Mouse (Mus musculus): ENCODE measurements around the gene Lrig2.

Lrig2 gene

DNA sequence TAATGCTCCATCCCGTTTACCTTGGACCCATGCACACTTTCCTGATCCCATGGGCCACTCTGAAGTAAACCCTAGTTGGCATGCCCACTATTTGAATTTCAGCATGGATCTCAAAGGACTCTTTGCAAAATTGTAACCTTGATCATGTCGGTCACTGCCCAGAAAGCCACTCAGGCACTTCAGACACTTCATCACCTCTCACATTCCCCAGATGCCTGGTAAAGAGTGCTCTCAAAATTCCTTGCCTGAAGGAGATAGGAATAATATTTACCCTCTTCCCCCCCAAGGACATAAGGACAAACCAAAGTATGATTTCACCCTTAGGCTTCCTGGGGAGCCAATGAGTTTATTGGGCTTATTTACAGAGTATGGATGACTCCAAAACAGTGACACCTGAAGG lies 139.3 kb downstream of the Lrig2 start:
- no peak for DNase-seq (ENCODE audit: low spot score in 2 of 2)

DNA sequence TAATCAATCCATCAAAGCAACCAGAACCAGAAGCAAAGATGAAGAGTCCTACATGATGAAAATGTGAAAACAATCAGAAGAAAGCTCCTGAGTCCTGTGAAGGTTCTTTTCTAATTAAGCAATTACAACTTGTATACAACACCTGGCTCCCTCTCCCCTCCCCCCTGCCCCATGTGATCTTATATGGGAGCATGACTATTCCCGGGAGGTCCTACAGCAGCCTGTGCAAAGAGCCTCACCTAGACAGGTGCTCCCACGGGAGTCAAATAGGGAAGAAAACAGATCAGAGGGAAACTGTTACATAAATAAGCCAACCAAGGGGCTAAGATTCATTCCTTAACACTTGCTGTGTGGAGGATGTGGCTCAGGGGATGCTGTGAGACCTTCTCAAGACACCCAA lies 143.8 kb downstream of the Lrig2 start:
- DNase-seq (ENCODE audit: low spot score in 2 of 2) = no peak

DNA sequence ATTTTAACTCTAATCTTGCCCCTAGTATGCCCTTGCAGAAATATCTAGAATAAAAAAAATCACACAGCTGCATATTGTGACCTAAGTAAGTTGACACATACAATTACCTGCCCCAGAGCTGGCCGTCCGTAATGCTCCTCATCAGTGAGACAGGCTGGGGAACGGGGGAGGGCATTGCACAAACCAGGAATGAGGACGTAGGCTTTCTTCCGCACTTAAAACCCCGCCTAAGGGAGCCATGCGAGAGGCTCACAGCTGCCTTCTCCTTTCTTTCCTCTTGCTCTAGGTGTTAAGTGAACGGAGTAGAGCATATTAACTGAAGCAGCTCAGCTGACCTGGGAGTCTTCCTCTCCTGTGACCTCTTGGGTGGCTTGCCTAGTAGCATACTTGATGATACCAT lies 149.9 kb downstream of the Lrig2 start:
- DNase-seq (ENCODE audit: low spot score in 2 of 2) = no peak

DNA sequence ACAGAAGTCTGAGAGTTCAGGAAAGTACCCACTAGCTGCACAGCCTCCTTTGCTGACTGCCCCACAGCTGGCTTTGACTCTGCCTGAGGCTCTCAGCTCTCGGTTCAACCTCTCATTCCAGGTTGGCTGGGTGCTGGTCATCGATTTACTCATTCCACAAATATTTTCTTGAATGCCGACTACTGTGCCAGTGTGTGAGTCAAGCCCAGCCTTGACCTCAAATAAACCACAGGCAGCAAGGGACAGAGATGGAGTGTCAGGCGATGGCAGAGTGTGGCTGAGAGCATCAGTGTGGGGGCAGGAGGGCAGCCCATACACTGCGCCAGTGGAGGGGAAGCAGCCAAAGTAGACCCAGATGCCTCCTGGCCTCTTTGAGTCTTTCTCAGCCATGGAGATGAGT lies 151.4 kb downstream of the Lrig2 start:
- DNase-seq (ENCODE audit: low spot score in 2 of 2) = no peak

DNA sequence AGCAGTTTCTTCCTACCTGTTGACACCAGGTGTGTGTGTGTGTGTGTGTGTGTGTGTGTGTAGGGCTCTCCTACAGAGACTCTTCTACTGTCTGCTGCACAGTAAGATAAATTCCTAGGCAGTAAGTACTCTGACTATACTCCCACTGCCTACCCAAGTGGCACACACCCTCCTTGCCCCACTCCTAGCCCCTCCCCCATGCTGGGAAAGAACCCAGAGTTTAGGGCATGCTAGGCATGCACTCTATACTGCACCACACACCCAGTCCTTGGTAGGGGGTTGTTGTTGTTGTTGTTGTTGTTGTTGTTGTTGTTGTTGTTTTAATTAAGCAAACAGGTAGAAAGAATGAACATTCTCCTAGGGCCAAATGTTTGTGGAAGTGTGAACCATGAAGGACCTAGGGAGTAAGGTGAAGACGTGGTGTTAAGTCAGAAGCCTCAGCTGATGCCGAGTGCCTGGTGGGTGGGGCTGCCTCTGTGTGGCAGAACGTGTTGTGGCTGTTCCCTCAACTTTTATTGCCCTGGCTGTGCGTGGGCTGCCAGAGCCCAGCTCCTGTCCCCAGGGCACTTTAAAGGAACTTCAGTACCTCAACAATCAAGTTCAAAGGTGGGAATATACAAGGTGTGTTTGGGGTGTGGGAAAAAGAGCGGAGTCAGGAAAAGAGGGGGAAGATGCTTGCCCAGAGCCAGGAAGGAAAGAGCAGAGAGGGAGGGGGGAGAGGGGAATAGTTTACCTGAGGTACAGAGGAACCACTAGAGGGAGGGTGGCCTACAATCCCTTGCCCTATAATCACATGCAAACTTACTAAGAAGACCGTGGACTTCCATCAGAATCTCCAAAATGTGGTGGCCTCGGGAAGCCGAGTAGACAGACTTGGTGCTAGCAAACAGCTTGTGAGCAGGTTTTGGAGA lies 152.2 kb downstream of the Lrig2 start:
- DNase-seq (ENCODE audit: low spot score in 2 of 2) = no peak

DNA sequence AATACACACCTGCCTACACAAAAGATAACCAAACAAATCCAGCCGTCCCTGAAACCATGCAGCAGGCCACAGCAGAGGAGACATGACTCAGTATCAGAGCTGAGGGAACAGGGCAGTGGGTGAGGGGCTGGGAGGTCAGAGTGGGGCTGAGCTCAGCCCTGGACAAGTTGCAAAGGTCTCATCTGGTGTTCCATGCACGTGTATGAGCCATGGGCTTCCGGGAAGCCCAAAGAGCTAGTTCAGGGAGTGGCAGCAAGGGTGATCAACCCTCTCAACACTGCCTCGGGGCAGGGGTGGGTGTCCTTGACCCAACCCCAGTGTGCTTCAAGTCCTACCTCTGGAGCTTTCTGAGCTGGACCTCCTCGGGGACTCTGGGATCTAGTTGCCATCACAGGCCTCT lies 153.0 kb downstream of the Lrig2 start:
- no peak for DNase-seq (ENCODE audit: low spot score in 2 of 2)

DNA sequence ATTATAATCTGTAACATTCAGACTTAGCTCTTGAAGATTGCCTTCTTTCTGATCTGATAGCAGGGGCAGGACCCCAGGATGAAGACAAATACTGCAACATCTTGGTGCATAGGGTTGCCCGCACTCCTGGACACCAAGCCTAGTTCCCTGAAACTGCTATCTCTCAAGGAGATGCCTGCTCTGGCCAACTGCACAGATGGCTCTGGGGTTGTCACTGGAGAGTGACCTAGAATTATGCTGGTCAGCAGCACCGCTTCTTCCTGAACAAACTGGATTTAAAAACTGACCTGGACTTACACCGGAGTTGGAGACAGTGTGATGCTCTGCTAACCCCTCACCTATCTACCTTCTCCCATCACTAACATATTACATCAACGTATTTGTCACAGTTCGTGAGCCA lies 155.6 kb downstream of the Lrig2 start:
- DNase-seq (ENCODE audit: low spot score in 2 of 2) = no peak

DNA sequence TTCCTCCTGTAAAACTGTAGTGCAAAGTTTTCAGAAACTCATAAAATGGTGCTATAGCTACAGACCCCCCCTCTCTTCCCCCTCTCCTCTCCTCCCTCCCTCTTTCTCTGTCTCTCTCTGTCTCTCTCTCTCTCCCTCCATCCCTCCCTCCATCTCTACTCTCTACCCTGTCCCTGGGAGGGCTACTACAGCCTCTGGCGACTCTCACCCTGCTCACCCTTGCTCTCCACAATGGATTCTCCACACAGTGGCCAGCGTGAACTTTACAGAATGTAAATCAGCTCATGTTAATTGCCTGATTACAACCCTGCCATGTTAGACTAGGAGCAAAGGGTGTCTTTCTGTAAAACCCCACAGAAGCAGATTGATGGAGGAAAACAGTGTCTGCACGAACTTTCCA lies 157.8 kb downstream of the Lrig2 start:
- DNase-seq (ENCODE audit: low spot score in 2 of 2) = no peak

DNA sequence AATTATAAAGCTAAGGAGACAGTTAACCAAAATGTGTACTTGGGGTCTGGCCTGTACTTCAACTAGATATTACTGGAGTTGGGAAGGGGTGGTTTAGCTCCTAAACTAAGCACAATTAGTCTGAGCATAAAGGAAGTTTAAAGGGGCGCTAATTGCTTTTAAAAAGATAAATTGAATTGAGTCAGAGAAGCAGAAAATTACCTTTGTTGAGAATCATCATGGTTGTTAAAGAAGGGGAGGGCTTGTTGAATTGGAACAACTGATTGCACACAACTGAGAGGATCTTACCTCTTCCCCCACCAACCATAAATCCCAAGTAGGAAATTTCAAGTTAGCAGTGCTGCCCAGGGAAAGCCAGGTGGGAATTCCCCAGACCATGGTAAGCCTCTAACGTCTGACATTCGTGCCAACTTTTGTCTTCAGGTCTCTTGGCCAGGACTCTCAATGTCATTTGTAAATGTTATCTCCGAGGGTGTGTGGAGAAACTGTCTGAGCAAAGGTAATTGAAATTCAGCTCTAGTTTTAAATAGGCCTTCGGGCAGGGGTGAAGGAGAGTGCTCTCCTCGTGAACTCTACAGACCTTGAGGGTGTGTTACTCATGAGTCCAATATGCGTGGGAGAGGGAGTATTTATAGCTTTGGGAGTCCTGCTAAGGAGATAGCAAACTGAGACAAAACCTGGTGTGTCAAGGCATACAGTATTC lies 159.2 kb downstream of the Lrig2 start:
- no peak for DNase-seq (ENCODE audit: low spot score in 2 of 2)

DNA sequence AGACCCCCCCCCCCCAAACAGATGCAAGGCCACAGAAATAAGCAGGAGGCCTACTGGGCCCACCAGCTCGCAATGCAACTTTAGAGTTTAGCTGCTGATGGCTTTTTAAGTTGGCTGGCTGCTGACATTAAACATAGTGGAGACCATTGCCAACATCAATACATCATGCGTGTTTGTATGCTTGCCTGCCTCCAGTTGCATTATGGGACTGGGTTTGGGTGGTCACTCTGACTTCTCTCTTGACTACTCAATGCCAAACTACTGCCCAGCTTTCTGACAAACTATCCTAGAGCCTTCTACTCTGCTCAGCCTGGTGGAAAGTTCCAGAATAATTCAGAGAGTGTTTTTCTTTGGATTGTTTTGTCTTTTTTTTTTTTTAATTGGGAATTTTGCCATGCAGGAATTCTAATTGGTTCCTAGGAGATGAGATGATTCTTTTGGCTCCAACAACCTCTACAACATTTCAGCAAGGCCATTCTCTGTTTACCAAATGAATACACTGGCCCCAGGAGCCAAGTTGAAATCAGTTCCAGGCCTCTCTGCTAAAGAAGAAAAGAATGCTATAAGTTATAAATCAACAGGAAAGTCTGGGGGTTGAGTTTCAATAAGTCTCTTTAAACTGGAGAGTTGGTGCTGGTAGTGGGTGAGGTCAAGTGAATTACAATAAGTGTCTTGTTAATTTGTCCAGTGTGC lies 161.3 kb downstream of the Lrig2 start:
- DNase-seq (ENCODE audit: low spot score in 2 of 2) = no peak

DNA sequence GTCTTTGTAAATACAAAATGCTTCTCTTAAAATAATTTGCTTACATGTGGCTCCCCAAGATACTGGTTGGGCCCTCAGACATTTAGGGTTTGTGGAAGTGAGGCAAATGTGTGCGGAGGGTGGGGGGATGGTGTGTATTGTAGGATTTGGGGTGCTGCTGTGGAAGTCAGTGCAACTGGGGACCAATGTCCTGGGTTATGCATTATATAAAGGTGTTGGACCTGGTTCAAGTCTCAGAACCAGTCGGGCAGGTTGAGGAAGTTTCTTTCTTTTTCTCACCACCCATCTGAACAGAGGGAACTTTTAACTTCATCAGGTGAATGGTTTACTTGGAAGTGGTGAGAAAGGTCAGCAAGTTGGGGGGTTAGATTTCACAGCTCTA lies 161.9 kb downstream of the Lrig2 start:
- no peak for DNase-seq (ENCODE audit: low spot score in 2 of 2)

DNA sequence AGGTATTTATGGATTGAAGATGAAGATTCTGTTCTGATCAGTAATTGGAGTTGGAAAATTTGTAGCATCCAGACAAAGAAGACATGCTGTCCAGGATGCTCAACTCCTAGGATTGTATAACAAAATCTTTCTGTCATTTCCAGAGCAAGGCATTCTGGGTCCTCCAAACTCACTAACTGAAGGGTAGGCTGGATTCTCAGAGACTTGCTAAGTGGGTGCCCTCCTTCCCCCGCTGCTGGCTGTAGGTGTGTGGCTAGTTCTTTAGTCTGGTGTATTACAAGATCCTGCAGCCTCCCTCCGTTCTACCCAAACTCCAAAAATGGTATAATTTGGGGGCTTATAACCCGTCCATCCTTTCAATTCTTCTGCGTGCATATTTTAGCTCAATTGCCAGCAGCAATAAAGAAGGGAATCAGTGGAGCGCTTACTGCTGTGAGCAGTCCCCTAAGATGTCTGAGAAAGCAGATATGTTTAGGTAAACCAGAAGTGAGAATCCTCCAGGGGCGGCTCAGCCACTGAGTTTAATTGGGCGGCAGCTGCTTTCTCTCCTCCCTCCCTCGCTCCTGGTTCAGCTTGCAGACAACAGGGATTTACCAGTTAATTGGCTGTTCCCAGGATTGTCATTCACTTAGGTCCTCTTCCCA lies 162.4 kb downstream of the Lrig2 start:
- DNase-seq (ENCODE audit: low spot score in 2 of 2) = no peak
